Mouse (Mus musculus) gastrocnemius, postnatal 36 days (tissue): ENCODE results near the gene Tenm4. TPM values are rescaled to one million over a fixed set of nuclear protein-coding genes. Genes with fewer than 3 reads are reported as not detected.

Source experiments
- DNase-seq, 2 experiments: peaks; one replicate each; pipeline ENCODE4 v3.0.0; 2022
- intact Hi-C: fragments of 180-260 bp; cut with DNase I; formaldehyde crosslinking; loops from one replicate; pipeline ENCODE4 v1.15.1; 2025
- total RNA-seq, 2 experiments: library from RNA; stranded (reverse); gene quantifications; 2 replicates each; pipeline ENCODE4 v1.2.3; 2021

The Tenm4 gene
- total RNA-seq, 2 experiments from 2014 or later = 0.69 to 1.1 TPM

DNA sequence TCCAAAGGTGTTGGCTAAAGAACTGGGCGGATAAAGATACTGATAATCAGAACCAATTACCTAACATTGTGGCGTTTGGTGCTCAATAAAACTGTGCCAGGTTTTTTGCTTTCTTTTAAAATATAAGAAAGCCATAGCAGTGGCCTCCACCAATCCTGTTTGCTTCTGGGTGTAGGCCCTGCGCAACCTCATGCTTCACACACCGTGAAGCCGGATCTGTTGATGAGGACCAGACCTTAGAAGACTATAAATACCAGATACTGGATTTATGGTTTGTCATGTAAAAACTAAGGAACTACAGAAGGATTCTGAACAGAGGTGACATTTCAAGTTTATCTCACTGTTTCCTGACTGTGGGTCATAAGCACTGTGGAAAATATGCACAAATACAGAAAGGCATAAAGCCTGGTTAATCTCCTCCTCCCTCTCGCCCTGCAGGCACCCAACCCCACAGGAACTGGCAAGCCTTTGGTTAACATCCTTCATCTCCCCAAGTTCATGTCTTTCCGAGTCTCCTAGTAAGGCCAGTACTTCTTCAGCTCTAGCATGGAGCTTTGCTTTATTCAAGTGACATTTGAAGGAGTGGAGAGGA lies 340.1 kb downstream of the Tenm4 start:
- intact Hi-C loops = no loop called here
- no peak for DNase-seq

DNA sequence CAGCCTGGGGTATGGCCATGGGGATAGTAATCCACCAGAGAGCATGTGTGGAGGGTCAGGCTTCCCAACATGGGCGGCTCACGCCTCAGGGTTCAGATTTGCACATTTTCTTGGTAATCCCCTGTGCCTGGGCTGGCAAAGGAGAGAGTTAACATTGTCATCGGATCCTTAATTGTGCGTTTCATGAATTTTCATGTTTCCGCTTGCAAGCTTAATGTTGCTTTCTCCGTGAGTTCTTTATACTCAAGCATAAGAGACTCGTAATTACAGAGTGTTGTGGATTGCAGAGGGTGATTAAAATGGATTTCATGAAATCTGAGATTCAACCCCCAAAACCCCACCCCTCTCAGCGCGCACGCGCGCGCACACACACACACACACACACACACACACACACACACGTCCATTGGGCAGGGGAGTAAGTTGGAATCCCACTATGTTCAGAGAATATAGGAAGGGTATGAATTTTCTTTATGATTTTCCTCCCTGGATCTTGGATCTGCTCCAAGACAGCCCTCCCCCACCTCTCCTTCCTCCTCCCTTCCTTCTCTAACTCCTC lies 341.0 kb downstream of the Tenm4 start:
- intact Hi-C loops = no loop called here
- no peak for DNase-seq

DNA sequence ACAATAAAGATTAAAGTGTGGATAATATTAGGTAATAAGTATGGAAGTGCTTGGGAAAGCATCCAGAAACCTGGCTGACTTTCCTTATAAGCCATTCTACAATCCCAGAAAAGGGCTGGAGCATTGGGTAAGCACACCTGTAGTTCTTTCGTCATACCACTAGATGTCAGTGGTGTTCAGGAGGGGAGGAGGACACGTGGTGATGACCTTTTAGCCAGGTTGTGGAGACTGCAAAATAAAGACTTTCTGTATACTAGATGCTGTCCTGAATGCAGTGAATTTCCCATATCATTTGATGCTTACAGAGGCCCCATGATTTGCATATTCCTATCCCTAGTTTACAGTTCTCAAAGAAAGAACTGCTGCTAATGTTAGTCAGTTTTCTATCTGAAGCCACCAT lies 348.2 kb downstream of the Tenm4 start:
- DNase-seq = no peak
- intact Hi-C loops = loop anchor here (2.0 kb wide), 1 partner anchor 396 kb away; no protein-coding TSS in a partner anchor

DNA sequence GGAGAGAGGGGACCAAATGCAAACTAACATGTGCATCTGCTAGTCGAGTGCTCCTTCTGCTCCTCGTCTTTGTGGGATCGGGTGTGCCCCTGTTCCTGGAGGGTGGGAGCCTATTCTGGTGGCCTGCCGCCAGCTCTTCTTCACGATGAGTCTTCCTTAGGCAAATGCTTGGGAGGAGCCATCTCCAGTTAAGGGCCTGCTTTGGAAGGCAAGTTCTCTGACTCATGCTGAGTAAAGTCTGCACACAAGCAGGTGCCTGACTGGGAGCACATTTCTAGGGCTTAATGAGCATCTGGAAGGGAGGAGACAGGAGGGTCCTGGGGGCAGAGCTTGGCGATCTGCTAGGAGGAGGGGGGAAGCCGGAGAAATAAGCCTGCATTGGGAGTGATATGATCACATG lies 350.9 kb downstream of the Tenm4 start:
- intact Hi-C loops = loop anchor here (10.0 kb wide), 1 partner anchor 263 kb away; no protein-coding TSS in a partner anchor
- no peak for DNase-seq

DNA sequence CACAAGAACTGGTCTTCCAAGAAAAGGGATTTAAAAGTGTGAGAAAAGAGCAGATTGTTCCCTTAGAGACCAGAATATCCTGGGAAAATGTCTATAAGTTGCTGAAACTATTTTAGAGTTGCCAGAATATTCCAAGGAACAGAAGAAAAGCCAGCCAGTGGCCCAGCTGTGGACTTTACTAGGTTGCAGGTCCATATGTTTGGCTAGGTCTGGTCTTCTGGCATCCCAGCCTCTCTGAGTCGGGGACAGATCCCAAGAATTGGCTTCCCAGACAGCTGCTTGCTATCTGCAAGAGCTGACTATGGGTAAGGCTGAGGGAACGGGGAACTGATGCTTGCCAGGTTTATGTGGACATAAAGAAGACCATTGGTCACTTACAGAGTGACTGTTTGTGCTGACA lies 352.6 kb downstream of the Tenm4 start:
- intact Hi-C loops = loop anchor here (10.0 kb wide), 1 partner anchor 261 kb away; no protein-coding TSS in a partner anchor
- no peak for DNase-seq

DNA sequence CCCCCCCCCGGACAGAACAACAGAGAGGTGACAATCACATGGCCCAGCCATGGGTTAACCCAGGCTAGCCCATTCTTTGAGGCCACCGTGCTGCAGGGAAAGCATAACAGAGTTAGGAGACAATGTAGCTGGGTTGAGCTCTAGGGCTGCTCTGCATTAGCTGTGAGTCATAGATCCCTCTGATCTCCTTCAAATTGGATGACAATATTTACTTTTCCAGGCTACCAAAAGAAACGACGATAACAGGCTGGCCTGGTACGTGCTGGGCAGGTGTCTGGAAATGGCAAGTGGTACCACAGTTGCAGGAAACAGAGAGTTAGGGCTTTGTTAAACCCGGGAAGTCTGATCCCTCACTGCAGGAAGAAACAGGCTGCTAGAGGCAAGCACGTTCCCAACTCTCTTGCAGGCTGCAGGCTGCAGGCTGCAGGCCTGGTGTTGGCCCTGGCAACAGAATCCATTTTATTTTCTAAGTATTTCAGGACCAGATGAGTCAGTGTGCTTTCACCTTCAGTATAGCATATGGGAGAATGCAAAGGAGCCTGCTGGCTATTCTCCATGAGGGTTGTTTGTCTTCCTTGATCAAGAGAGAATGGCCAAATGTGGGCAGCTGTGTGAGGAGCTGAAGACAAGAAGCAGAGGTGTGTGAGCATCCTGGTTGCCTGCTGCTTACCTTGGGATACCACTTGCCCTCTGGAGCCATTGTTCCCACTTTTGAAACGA lies 353.6 kb downstream of the Tenm4 start:
- intact Hi-C loops = loop anchor here (10.0 kb wide), 1 partner anchor 260 kb away; no protein-coding TSS in a partner anchor
- DNase-seq = no peak

DNA sequence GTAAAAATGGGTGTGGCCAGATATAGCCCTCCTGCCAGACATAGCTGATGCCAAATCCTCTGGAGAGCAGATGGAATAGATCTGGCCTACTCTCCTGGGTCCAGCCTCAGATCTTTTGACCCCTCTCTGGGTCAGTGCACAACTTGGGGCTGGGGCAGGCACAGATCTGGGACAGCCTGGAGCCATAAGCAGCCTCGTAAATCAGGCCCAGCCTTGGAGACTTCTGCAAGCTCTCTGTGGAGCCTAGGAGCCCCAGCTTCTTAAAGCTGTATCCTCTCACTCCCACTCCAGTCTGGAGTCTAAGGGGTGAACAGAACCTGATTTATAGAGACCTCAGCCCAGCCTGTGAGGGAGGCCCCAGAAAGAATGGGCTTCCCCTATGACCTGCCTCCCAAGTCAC lies 354.3 kb downstream of the Tenm4 start:
- intact Hi-C loops = loop anchor here (10.0 kb wide), 1 partner anchor 259 kb away; no protein-coding TSS in a partner anchor
- no peak for DNase-seq

DNA sequence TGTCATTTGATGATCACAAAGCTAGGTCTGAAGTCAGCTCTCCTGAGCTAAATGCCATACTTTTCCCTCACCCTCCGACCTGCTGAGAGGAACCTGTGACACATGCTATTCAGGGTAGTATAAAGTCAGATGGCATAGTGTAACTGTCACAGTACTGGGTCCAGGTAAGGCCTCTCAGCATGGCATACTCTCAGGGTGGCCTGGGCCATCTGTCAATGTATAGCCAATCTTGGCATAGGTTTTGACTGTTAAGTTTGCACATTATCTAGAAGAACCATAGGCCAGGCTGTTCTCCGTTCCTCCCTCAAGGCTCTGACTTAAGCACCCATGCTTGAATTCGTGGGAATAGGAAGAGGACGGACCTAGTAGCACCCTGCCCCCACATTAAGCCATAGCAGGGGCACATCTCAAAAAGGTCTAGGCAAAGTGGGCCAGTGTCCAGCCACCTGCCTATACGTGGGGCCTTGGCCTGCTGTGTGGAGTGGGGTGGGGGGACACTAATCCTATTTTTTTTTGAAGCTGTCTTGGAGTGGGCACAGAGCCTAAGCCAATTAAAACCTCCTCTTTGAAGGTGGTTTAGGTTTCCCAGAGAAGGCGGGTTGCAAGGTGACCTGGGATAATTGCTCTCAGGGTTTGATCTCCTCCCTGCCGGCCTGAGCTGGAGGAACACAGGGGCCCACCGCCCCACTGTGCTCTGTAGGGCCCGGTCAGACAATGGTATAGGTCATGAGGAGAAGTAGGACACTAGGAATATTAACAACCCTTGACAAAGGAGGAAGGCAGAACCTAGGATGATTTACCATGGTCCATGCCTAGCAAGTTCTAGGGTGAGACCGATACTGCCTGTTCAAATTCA lies 359.8 kb downstream of the Tenm4 start:
- DNase-seq = no peak
- intact Hi-C loops = no loop called here

DNA sequence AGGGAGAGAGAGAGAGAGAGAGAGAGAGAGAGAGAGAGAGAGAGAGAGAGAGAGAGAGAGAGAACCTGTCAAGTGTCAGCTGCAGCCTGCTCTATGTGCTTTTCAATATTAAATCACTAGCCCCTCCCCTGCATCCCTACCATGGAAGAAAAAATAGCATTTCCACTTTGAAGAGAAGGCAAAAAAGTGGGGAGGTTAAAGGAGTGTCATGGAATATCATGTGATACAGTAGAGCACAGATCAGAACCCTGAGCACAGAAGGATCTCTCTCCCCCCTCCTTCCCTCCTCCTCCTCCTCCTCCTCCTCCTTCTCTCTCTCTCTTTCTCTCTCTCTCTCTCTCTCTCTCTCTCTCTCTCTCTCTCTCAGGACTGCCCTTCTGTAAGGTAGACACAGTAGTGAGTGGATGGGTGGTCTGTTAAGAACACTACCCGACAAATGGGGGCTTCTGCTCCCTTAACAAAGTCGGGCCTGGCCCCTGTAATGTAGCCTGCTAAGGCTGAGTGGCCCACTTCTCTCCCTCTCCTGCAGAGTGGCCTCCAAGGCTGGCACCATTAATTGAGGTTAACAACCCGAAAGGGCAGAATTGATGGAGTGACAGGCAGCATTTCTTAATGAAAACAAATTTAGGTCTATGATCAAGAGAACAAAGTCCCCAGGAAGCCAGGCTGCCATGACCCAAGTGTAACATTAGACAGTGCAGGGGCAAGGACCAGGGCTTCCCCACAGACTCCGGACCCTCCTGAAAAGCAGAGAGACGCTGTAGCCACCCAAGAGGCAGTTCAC lies 361.1 kb downstream of the Tenm4 start:
- no peak for DNase-seq
- intact Hi-C loops = no loop called here

DNA sequence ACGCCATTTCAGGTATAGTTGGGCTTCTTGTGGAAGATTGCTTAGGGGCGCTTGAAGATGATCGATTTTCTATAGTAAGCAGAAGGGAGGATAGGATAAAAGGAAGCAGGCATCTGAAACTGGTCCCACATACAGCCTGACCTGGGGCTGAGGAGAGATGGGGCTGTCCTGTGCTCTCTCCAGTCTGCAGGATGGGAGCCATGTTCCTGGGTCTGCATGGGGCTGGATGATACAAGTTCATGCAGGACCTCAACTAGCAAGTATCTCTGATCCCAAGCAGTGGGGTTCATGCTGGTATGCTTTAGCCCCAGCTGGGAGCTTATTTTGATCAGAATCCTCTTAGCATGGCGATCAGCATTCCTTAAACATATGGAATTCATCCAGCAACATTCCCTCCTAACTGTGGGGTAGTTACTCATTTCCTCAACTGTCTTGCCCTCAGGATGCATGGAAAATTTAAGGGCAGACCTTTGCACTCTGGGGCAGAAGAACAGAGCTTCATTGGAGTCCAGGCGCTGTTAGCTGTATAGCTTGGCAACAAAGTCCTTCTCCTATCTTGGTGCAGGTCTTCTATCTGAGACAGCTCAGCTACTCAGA lies 361.9 kb downstream of the Tenm4 start:
- no peak for DNase-seq
- intact Hi-C loops = no loop called here

DNA sequence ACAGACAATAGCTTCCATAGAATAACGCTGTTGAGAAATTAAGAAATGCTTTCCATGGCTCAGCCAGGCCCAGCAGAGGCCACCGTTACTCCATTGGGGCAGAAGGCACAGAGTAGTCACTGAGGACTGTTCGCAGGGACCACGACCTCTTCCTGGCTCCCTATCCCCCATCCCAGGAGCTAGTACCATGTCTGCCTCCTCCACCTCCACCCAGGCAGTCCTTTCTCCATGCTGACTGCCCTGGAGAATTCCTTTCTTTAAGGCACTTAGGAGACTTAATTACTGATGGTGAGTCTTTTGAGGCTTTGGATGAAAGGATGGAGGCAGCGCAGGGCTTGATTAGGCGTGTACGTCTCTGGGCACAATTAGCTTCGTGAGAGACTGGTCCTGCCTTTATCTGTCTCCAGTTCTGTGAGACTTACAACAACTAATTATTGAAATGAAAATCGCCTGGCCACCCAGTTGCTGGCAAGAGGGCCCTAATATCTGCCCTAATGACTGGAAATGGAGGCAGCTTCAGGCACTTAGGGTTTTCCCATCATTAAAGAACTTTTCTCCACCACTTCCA lies 365.4 kb downstream of the Tenm4 start:
- intact Hi-C loops = no loop called here
- no peak for DNase-seq

DNA sequence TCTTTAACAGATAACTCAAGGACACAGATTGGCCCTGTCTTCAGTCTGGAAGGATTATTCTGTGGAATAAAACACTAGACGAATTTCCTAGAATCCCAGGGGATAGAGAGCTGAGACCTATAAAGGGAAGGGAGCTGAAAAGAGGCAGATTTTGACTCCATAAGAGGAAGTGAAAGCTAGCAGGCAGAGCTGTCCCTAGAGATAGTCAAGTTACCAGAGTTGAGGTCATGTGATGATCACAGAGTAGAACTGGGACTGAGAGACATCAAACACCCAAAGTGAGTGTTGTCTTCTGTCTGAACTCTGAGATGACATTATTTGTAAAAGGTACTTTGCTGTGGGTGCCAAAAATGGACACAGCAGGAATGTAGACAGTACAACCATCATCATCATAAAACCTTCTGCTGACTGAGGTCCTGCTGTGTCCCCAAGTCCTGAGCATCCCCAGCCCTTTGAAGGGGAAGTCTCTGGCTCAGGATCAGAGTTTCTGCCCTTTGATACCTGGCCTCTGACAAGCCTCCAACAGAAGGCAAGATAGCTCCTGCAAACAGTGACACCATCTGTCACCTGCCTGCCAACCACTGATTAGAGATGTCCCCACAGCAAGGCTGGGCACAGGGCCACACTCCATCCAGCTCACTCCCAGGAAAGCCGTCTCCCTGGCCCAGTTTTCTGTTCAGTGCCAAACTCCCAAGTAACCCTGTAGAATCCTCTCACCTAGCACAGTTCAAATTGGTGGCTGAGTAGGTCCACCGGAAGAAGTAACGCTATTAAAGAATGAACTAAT lies 368.4 kb downstream of the Tenm4 start:
- DNase-seq = no peak
- intact Hi-C loops = no loop called here

DNA sequence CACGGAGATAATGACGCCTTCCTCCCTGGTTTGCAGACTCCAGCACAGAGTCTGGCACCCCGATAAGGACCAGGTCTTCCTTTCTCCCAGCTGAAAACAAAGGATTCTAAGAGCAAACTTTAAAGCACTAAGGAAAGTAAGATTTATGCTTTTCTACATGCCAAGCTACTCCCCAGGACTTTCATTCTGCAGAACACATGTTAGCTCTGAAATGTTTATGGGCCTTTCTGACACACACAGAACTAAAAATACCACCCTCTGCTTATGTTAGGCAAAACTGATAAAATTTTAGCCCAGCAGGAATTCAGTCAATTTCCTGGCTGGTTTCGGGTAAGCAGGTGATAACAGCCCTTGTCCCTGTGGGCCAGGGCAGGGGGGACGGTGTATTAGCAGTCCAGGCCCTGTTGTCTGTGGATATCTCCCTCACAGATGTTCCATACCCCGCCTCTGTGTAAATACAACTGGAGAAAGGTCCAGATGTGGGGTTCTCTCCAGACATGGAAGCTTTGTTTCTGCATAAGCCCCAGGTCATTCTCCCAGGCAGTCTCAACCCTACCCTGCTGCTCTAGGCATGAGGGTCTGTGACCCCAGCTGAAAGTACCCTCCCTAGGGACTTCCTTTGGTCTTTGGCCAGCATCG lies 369.5 kb downstream of the Tenm4 start:
- DNase-seq = no peak
- intact Hi-C loops = no loop called here

DNA sequence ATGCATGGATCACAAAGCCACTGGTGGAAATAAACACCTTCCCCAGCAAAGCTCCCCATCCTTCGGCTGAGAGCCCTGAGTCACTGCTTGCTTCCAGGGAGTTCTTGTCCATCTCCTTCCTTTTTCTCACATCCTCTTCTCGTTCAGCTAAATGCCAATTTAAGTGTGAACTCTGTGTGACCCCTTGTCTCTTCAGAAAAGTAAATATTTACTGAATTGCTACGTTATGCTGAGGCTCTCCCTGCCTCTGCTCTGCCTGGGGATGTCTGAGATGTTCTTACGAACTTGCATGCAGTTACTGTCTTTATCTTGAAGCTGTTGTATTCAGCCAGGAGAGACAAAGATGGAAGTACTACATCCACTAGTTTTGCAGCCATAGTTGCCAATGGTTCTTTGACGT lies 374.9 kb downstream of the Tenm4 start:
- intact Hi-C loops = no loop called here
- no peak for DNase-seq

DNA sequence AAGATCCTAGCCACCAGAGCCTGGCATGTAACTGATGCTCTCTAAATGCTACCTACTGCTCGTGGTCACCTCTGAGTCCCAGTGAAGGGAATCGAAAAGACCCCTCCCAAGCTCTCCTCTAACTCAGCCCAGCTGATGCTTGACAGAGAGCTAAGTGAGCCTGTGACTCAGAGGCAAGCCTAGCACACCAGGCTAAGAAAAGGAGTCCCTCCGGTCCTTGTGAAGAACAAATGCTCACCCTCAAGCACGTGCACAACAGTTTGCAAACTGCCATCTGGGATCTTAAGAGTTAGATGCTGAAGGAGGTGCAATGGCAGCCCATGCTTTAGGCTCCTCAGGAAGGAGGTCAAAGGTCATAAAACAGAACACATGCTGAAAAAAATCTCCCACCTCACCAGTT lies 380.8 kb downstream of the Tenm4 start:
- DNase-seq = no peak
- intact Hi-C loops = no loop called here

DNA sequence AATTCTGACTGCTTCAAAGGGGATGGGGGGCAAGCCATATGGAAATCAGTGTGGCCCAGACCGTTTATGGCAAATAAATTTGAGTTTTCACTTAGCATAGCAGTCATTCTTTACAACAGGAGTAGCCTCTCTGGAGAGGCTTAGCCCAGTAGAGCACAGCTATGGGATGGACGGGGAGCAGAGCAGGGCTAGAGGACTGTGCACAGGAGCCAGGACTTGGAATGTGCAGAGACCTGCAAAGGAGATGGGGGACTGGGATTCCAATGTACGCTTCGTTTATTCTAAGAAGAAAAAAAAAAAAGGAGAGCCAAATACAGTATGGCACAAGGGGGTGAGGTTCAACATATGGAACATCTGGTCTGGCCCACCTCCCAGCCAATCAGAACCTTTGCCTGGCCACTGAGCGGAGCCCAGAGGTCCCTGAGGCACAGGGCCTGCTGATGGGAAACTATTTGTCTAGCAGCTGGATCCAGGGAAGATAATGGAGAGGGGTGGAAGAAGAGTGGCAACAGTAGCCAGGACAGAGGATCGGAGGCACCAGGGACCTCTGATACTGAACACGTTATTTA lies 381.3 kb downstream of the Tenm4 start:
- intact Hi-C loops = no loop called here
- no peak for DNase-seq

DNA sequence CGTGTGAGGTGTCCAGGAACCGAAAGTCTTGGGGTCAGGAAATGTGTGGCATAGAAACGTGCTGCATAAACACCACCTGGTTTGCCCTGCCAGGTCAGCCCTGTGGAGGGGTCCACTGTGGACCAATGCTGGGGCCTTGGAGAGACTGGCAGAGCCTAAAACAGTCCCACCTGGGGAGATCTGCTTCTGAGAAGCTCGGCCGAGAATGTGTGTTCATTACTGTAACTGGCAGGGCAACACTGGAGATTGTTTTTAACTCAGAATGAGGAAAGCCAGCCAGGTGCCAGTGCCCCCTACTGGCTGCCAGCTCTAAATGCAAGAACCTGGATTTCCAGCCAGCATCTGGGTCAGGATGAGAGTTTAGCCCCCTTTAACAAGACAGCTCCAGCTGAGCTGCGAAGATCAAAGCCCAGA lies 383.2 kb downstream of the Tenm4 start:
- DNase-seq = no peak
- intact Hi-C loops = no loop called here

DNA sequence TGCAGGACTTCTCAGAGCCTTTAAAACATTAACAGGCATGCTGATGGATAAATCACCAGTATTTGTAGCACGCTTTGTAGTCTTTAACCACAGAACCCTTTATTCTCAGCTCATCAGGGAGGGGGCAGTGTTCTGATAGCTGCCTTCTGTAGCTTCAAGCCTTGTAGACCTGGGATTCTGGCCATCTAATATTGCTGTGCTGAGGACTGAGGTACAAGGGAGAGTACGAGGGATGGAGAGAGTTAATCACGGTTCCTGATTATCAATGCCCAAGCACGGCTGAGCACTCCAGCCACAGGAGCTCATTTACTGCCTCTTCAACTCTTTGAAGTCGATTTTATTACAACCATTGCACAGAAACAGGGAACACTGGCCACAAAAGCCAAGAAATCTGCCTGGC lies 384.2 kb downstream of the Tenm4 start:
- intact Hi-C loops = no loop called here
- DNase-seq = no peak
